7 mouse cellular contexts compared by ENCODE assay signal in genomic region chr1:195132070-195132469, GRCm38 (mm10). TPM values are rescaled to one million over a fixed set of nuclear protein-coding genes. Genes with fewer than 3 reads are reported as not detected.
DNase-seq lines count a peak whose midpoint lies in the region; ATAC-seq and TF ChIP-seq lines count a peak whose summit lies in the region.

No protein-coding gene starts in this region.

- in situ Hi-C loops in CH12.LX (cut with MboI; ENCODE audit: low pct_ligation_motif_present, low pct_unique_long_range_greater_than_20kb, low sequenced_read_pairs), result no loop called here

- TF ChIP-seq POLR2A in CH12.LX (IDR thresholded peaks at IDR 0.05; ENCODE audit: low read depth, low read length), result no peak

- peak overlapping the region; percentile 94; the same call in 1 of the 2 replicates for H3K9ac ChIP-seq in CH12.LX (ENCODE audit: insufficient read depth, low read depth)
- no peak overlapping the region for H3K9ac ChIP-seq in heart, embryonic 14.5 days (ENCODE audit: low read length)
- no peak overlapping the region for H3K9ac ChIP-seq in liver, embryonic 11.5 days (ENCODE audit: low read depth, low read length)
- H3K9ac ChIP-seq in stomach, embryonic 15.5 days, result no peak overlapping the region

- H3K79me2 ChIP-seq in CH12.LX (replicated peaks; ENCODE audit: control insufficient read depth, extremely low read depth, insufficient read depth, poor library complexity, severe bottlenecking), result peaks cover 10% of the 10 kb centered on the region

- ATAC-seq in heart, embryonic 14.5 days (ENCODE audit: insufficient number of reproducible peaks, insufficient read depth, low FRiP score, low read depth), result no peak
- no peak for ATAC-seq in liver, embryonic 11.5 days (replicated peaks; ENCODE audit: low FRiP score)
- no peak for ATAC-seq in stomach, embryonic 15.5 days (ENCODE audit: insufficient read depth, low FRiP score, low read depth)

- dilution Hi-C loops in CH12.LX (cut with MboI; ENCODE audit: extremely low pct_ligation_motif_present, extremely low pct_unique_long_range_greater_than_20kb, low sequenced_read_pairs), result no loop called here

- H3K27ac ChIP-seq in CH12.LX (ENCODE audit: insufficient read depth, low read depth), result no peak overlapping the region
- H3K27ac ChIP-seq in heart, embryonic 14.5 days (replicated peaks in 1 of 2; ENCODE audit: control insufficient read depth in 1 of 2, insufficient read depth in 1 of 2, low read depth in 2 of 2, low read length in 2 of 2), result peak overlapping the region in 1 of 2 experiments; percentile 95; a peak in 1 of 4 replicates
- no peak overlapping the region for H3K27ac ChIP-seq in liver, embryonic 11.5 days (ENCODE audit: low read depth, low read length)
- H3K27ac ChIP-seq in stomach, embryonic 15.5 days, result peak overlapping the region; percentile 97; the same call in 1 of the 2 replicates

- H3K4me1 ChIP-seq in CH12.LX (ENCODE audit: control insufficient read depth in 1 of 2, insufficient read depth in 2 of 2), result peaks cover 0 to 23% of the 10 kb centered on the region in 2 experiments; a peak in 1 of 4 replicates
- 0 out of 4 replicates have a peak, but pooled peaks cover 0 to 4% of the 10 kb centered on the region in 2 experiments for H3K4me1 ChIP-seq in heart, embryonic 14.5 days (ENCODE audit: control insufficient read depth in 2 of 2, insufficient read depth in 2 of 2, low read length in 2 of 2)
- no peaks in the 10 kb centered on the region for H3K4me1 ChIP-seq in liver, embryonic 11.5 days (replicated peaks; ENCODE audit: control insufficient read depth, insufficient read depth, low read length)
- H3K4me1 ChIP-seq in stomach, embryonic 15.5 days, result no peaks in the 10 kb centered on the region

- peaks cover 6 to 18% of the 10 kb centered on the region in 2 experiments for H3K36me3 ChIP-seq in CH12.LX (replicated peaks in 1 of 2; ENCODE audit: control insufficient read depth in 1 of 2, insufficient read depth in 1 of 2, low read length in 1 of 2)
- H3K36me3 ChIP-seq in heart, embryonic 14.5 days (ENCODE audit: control insufficient read depth, insufficient read depth, low read length), result peaks cover 20% of the 10 kb centered on the region
- H3K36me3 ChIP-seq in liver, embryonic 11.5 days (ENCODE audit: control insufficient read depth, insufficient read depth, low read length), result no peaks in the 10 kb centered on the region; the same call in 1 of the 2 replicates
- H3K36me3 ChIP-seq in stomach, embryonic 15.5 days, result peaks cover 4% of the 10 kb centered on the region; the same call in 1 of the 2 replicates

- H3K4me3 ChIP-seq in CH12.LX (replicated peaks in 1 of 3; ENCODE audit: low read depth in 2 of 3, low read length in 2 of 3, poor library complexity in 1 of 3), result peak overlapping the region; percentile 60 to 72 (median 68)
- H3K4me3 ChIP-seq in heart, embryonic 14.5 days (ENCODE audit: control insufficient read depth in 1 of 2, insufficient read depth in 1 of 2, low read depth in 1 of 2, low read length in 2 of 2), result peak overlapping the region in 1 of 2 experiments; percentile 59; a peak in 1 of 4 replicates
- H3K4me3 ChIP-seq in liver, embryonic 11.5 days (ENCODE audit: low read depth, low read length), result peak overlapping the region; percentile 65
- peak overlapping the region; percentile 67; the same call in 1 of the 2 replicates for H3K4me3 ChIP-seq in stomach, embryonic 15.5 days (replicated peaks)

- H3K4me2 ChIP-seq in CH12.LX (ENCODE audit: insufficient read depth, low read depth, poor library complexity, severe bottlenecking), result peak overlapping the region; percentile 98
- peak overlapping the region; percentile 81 for H3K4me2 ChIP-seq in heart, embryonic 14.5 days (ENCODE audit: low read length)
- H3K4me2 ChIP-seq in liver, embryonic 11.5 days, result peak overlapping the region; percentile 70
- peak overlapping the region; percentile 54 for H3K4me2 ChIP-seq in stomach, embryonic 15.5 days

- DNase-seq in 3T3-L1 (ENCODE audit: low read depth, low spot score) (peak; percentile 45), CH12.LX (ENCODE audit: extremely low read depth) (peak; percentile 12)
- no peak for DNase-seq in liver, embryonic 11.5 days (ENCODE audit: low spot score)
- no peak for DNase-seq in gastrocnemius, postnatal 14 days
- no peak for DNase-seq in frontal cortex, adult 2 months (ENCODE audit: extremely low spot score in 1 of 2, low spot score in 1 of 2)

- intact Hi-C loops in gastrocnemius, postnatal 14 days (cut with DNase I; ENCODE audit: low total_unique reads), result no loop called here

- H3K27me3 ChIP-seq in CH12.LX (replicated peaks), result no peaks in the 10 kb centered on the region
- no peaks in the 10 kb centered on the region for H3K27me3 ChIP-seq in heart, embryonic 14.5 days (ENCODE audit: control insufficient read depth, insufficient read depth, low read length)
- H3K27me3 ChIP-seq in liver, embryonic 11.5 days (replicated peaks; ENCODE audit: control insufficient read depth, insufficient read depth, low read length), result no peaks in the 10 kb centered on the region
- H3K27me3 ChIP-seq in stomach, embryonic 15.5 days (replicated peaks), result no peaks in the 10 kb centered on the region

- TF ChIP-seq RAD21 in CH12.LX (IDR thresholded peaks at IDR 0.05; ENCODE audit: low read depth, low read length), result no peak

- no peaks in the 10 kb centered on the region for H3K9me3 ChIP-seq in CH12.LX (replicated peaks; ENCODE audit: low read length)
- no peaks in the 10 kb centered on the region for H3K9me3 ChIP-seq in heart, embryonic 14.5 days (ENCODE audit: control insufficient read depth, low read length)
- no peaks in the 10 kb centered on the region for H3K9me3 ChIP-seq in liver, embryonic 11.5 days (ENCODE audit: control insufficient read depth, low read length)
- H3K9me3 ChIP-seq in stomach, embryonic 15.5 days, result no peaks in the 10 kb centered on the region

- TF ChIP-seq EP300 in CH12.LX (IDR thresholded peaks at IDR 0.05; ENCODE audit: low read length), result no peak

- no peak for TF ChIP-seq CTCF in CH12.LX (conservative IDR thresholded peaks at IDR 0.05 in 1 of 2, IDR thresholded peaks at IDR 0.05 in 1 of 2; ENCODE audit: low read depth in 2 of 2, low read length in 2 of 2)

- 51% methylated on average over 3 of the region's 3 CpGs for WGBS in heart, embryonic 14.5 days
- 43% methylated on average over 3 of the region's 3 CpGs for WGBS in liver, embryonic 11.5 days
- WGBS in stomach, embryonic 15.5 days, result 35% methylated on average over 3 of the region's 3 CpGs

TF ChIP-seq in CH12.LX, 34 proteins besides CTCF, POLR2A, EP300 and RAD21:
- 0 out of 2 replicates have a peak, but pooled peaks have one; percentile 9 for TF ChIP-seq ZMIZ1 (IDR thresholded peaks at IDR 0.05; ENCODE audit: low read depth, low read length)
- TF ChIP-seq MXI1 (IDR thresholded peaks at IDR 0.05; ENCODE audit: low read depth, low read length), result 0 out of 2 replicates have a peak, but pooled peaks have one; percentile 4
- TF ChIP-seq RCOR1 (conservative IDR thresholded peaks at IDR 0.05; ENCODE audit: low read depth, low read length), result no peak
- TF ChIP-seq CHD1 (IDR thresholded peaks at IDR 0.05; ENCODE audit: low read depth, low read length), result 0 out of 2 replicates have a peak, but pooled peaks have one; percentile 39

RNA-seq across cellular contexts. Expression of gene Cr1l, which starts 0.7 kb away (rescaled TPM):
- 84.6 and 89.9 TPM in 2 replicates for total RNA-seq in CH12.LX (2012; rRNA removed)
- 134 and 153 TPM in 2 replicates for total RNA-seq in CH12.LX (2014; rRNA removed)
- 76.1 and 76.4 TPM in 2 replicates for polyA plus RNA-seq in CH12.LX (2012; ENCODE audit: insufficient read length, low read depth)
- 54.9 and 67.3 TPM in 2 replicates for polyA plus RNA-seq in heart, embryonic 14.5 days (2014; fragmentation: Nextera tagmentation; extraction: Ambion mirVana)
- polyA plus RNA-seq in liver, embryonic 11.5 days (2014; fragmentation: Nextera tagmentation; extraction: Ambion mirVana), result 72.4 and 81.8 TPM in 2 replicates
- 73.4 and 76.9 TPM in 2 replicates for polyA plus RNA-seq in stomach, embryonic 15.5 days (2015; fragmentation: Nextera tagmentation; extraction: Ambion mirVana)
- 10 to 100 TPM; 35.0 to 41.6 TPM for total RNA-seq in gastrocnemius, postnatal 14 days (2021)
- polyA plus RNA-seq in frontal cortex, adult 2 months (2012; rRNA removed), result 26.4 TPM in 2 replicates

RNA-seq across cellular contexts. Expression of gene Cd46, which starts 40.0 kb away (rescaled TPM):
- 0.25 and 0.38 TPM in 2 replicates for total RNA-seq in CH12.LX (2012; rRNA removed)
- total RNA-seq in CH12.LX (2014; rRNA removed), result 1.5 and 1.8 TPM in 2 replicates
- 1.3 and 1.4 TPM in 2 replicates for polyA plus RNA-seq in CH12.LX (2012; ENCODE audit: insufficient read length, low read depth)
- polyA plus RNA-seq in heart, embryonic 14.5 days (2014; fragmentation: Nextera tagmentation; extraction: Ambion mirVana), result 0.53 and 0.54 TPM in 2 replicates
- polyA plus RNA-seq in liver, embryonic 11.5 days (2014; fragmentation: Nextera tagmentation; extraction: Ambion mirVana), result 0.65 and 0.82 TPM in 2 replicates
- 0.81 and 1.1 TPM in 2 replicates for polyA plus RNA-seq in stomach, embryonic 15.5 days (2015; fragmentation: Nextera tagmentation; extraction: Ambion mirVana)
- total RNA-seq in gastrocnemius, postnatal 14 days (2021), result 1 to 10 TPM; 1.0 to 1.4 TPM
- polyA plus RNA-seq in frontal cortex, adult 2 months (2012; rRNA removed), result 7.0 and 9.3 TPM in 2 replicates

RNA-seq across cellular contexts. Expression of gene Cr2, which starts 44.4 kb away (rescaled TPM):
- total RNA-seq in CH12.LX (2012; rRNA removed) (0.08 and 0.17 TPM in 2 replicates), CH12.LX (2014; rRNA removed) (0.51 and 0.62 TPM in 2 replicates)
- 0.97 and 3.0 TPM in 2 replicates for polyA plus RNA-seq in CH12.LX (2012; ENCODE audit: insufficient read length, low read depth)
- 0.15 and 0.38 TPM in 2 replicates for polyA plus RNA-seq in heart, embryonic 14.5 days (2014; fragmentation: Nextera tagmentation; extraction: Ambion mirVana)
- 0.18 and 0.27 TPM in 2 replicates for polyA plus RNA-seq in liver, embryonic 11.5 days (2014; fragmentation: Nextera tagmentation; extraction: Ambion mirVana)
- polyA plus RNA-seq in stomach, embryonic 15.5 days (2015; fragmentation: Nextera tagmentation; extraction: Ambion mirVana), result 0.13 and 0.34 TPM in 2 replicates
- not detected for total RNA-seq in gastrocnemius, postnatal 14 days (2021)
- 0.27 and 0.58 TPM in 2 replicates for polyA plus RNA-seq in frontal cortex, adult 2 months (2012; rRNA removed)

Comparison
In these comparisons a context has a peak if more than half of its experiments do, and no peak if none do; other contexts are left out.
1. DNase-seq: peak in 3T3-L1 (single experiment) and CH12.LX (single experiment); none in liver, embryonic 11.5 days (single experiment), gastrocnemius, postnatal 14 days (single experiment) and frontal cortex, adult 2 months (0 of 2).
2. Peak in every context shown above with its lines, with median percentiles within 50 percentile points of each other: H3K4me2 ChIP-seq.